Mouse (Mus musculus): ENCODE measurements around the gene Gm20219. TPM values are rescaled to one million over a fixed set of nuclear protein-coding genes. Genes with fewer than 3 reads are reported as not detected.

The Gm20219 gene
- total RNA-seq, 1 experiment, result 1.5 TPM

GRCm38 (mm10) chr17:56537912-56538311 is 16.3 kb downstream of the Gm20219 start:
- Histone ChIP-seq H3K9me3 (ENCODE audit: control insufficient read depth, insufficient read depth, low read depth, low read length) (no peaks in the 10 kb centered on the region), H3K36me3 (ENCODE audit: control insufficient read depth, insufficient read depth, low read length, poor library complexity, severe bottlenecking) (no peaks in the 10 kb centered on the region), H3K4me3 (ENCODE audit: insufficient read depth in 1 of 2, low read depth in 1 of 2, low read length in 2 of 2, poor library complexity in 1 of 2, severe bottlenecking in 1 of 2) (no peak overlapping the region), H3K27ac (ENCODE audit: insufficient read depth, low read depth, low read length, poor library complexity, severe bottlenecking) (no peak overlapping the region), H3K4me1 (ENCODE audit: control insufficient read depth in 2 of 2, insufficient read depth in 2 of 2, low read length in 2 of 2, poor library complexity in 1 of 2) (no peaks in the 10 kb centered on the region; a peak in 1 of 4 replicates), H3K9ac (ENCODE audit: insufficient read depth, low read depth, low read length, poor library complexity, severe bottlenecking) (no peak overlapping the region)
- TF ChIP-seq ZC3H11A (IDR thresholded peaks at IDR 0.05; ENCODE audit: borderline replicate concordance, low read depth, low read length) (no peak), ZNF384 (IDR thresholded peaks at IDR 0.05; ENCODE audit: low read depth, low read length) (no peak), HCFC1 (IDR thresholded peaks at IDR 0.05; ENCODE audit: borderline replicate concordance, insufficient read depth, low read length) (no peak), CHD2 (IDR thresholded peaks at IDR 0.05; ENCODE audit: low read depth, low read length) (no peak), MAFK (IDR thresholded peaks at IDR 0.05; ENCODE audit: insufficient read depth, low read depth, low read length) (no peak)
- no peak for DNase-seq (ENCODE audit: low read depth, low spot score)
- in situ Hi-C loops (cut with MboI; ENCODE audit: low sequenced_read_pairs in 2 of 2, unreplicated experiment in 2 of 2), result no loop called here

- DNase-seq (ENCODE audit: low read depth, low spot score), result no peak
- Histone ChIP-seq H3K4me3 (ENCODE audit: insufficient read depth in 1 of 2, low read depth in 1 of 2, low read length in 2 of 2, poor library complexity in 1 of 2, severe bottlenecking in 1 of 2) (no peak overlapping the region), H3K4me1 (ENCODE audit: control insufficient read depth in 2 of 2, insufficient read depth in 2 of 2, low read length in 2 of 2, poor library complexity in 1 of 2) (no peaks in the 10 kb centered on the region; a peak in 1 of 4 replicates), H3K9me3 (ENCODE audit: control insufficient read depth, insufficient read depth, low read depth, low read length) (no peaks in the 10 kb centered on the region), H3K36me3 (ENCODE audit: control insufficient read depth, insufficient read depth, low read length, poor library complexity, severe bottlenecking) (no peaks in the 10 kb centered on the region), H3K9ac (ENCODE audit: insufficient read depth, low read depth, low read length, poor library complexity, severe bottlenecking) (no peak overlapping the region), H3K27ac (ENCODE audit: insufficient read depth, low read depth, low read length, poor library complexity, severe bottlenecking) (no peak overlapping the region)
- TF ChIP-seq HCFC1 (IDR thresholded peaks at IDR 0.05; ENCODE audit: borderline replicate concordance, insufficient read depth, low read length) (no peak), ZNF384 (IDR thresholded peaks at IDR 0.05; ENCODE audit: low read depth, low read length) (no peak), CHD2 (IDR thresholded peaks at IDR 0.05; ENCODE audit: low read depth, low read length) (no peak)
- in situ Hi-C loops (cut with MboI; ENCODE audit: low sequenced_read_pairs in 2 of 2, unreplicated experiment in 2 of 2), result no loop called here
These were observed 17.3 kb downstream of the Gm20219 start for GRCm38 (mm10) chr17:56536874-56537273.

GRCm38 (mm10) chr17:56536192-56536591 is 18.0 kb downstream of the Gm20219 start:
- Histone ChIP-seq H3K36me3 (ENCODE audit: control insufficient read depth, insufficient read depth, low read length, poor library complexity, severe bottlenecking) (no peaks in the 10 kb centered on the region), H3K9me3 (ENCODE audit: control insufficient read depth, insufficient read depth, low read depth, low read length) (no peaks in the 10 kb centered on the region), H3K9ac (ENCODE audit: insufficient read depth, low read depth, low read length, poor library complexity, severe bottlenecking) (no peak overlapping the region), H3K4me1 (ENCODE audit: control insufficient read depth in 2 of 2, insufficient read depth in 2 of 2, low read length in 2 of 2, poor library complexity in 1 of 2) (no peaks in the 10 kb centered on the region; a peak in 1 of 4 replicates), H3K27ac (ENCODE audit: insufficient read depth, low read depth, low read length, poor library complexity, severe bottlenecking) (no peak overlapping the region), H3K4me3 (ENCODE audit: insufficient read depth in 1 of 2, low read depth in 1 of 2, low read length in 2 of 2, poor library complexity in 1 of 2, severe bottlenecking in 1 of 2) (no peak overlapping the region)
- DNase-seq (ENCODE audit: low read depth, low spot score), result no peak
- TF ChIP-seq MAFK (IDR thresholded peaks at IDR 0.05; ENCODE audit: insufficient read depth, low read depth, low read length), result no peak
- no peak for TF ChIP-seq ZNF384 (IDR thresholded peaks at IDR 0.05; ENCODE audit: low read depth, low read length)
- no peak for TF ChIP-seq CHD2 (IDR thresholded peaks at IDR 0.05; ENCODE audit: low read depth, low read length)
- no peak for TF ChIP-seq HCFC1 (IDR thresholded peaks at IDR 0.05; ENCODE audit: borderline replicate concordance, insufficient read depth, low read length)
- TF ChIP-seq ZC3H11A (IDR thresholded peaks at IDR 0.05; ENCODE audit: borderline replicate concordance, low read depth, low read length), result no peak
- in situ Hi-C loops (cut with MboI; ENCODE audit: low sequenced_read_pairs in 2 of 2, unreplicated experiment in 2 of 2), result no loop called here

DNA sequence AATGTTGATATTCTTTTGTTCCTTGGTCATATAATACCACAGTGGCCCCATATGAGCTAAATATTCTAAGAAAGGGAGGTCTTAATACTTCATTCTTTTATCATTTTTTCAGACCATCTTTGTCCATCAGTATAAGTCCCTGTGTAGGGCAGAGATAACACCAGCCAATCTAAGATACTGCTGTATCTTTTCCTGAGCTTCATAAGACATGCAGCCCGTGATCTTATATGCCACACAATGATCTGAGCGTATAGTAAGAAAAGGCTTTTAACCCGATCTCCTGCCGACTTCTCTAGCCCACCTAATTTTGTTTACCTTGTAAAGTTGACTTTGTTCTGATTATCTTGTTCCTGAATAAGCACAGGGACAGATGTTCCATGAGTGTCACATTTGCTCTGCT is 29.2 kb downstream of the Gm20219 start:
- Histone ChIP-seq H3K9me3 (ENCODE audit: control insufficient read depth, insufficient read depth, low read depth, low read length) (no peaks in the 10 kb centered on the region), H3K4me3 (ENCODE audit: insufficient read depth in 1 of 2, low read depth in 1 of 2, low read length in 2 of 2, poor library complexity in 1 of 2, severe bottlenecking in 1 of 2) (no peak overlapping the region), H3K4me1 (ENCODE audit: control insufficient read depth in 2 of 2, insufficient read depth in 2 of 2, low read length in 2 of 2, poor library complexity in 1 of 2) (no peaks in the 10 kb centered on the region), H3K36me3 (ENCODE audit: control insufficient read depth, insufficient read depth, low read length, poor library complexity, severe bottlenecking) (no peaks in the 10 kb centered on the region), H3K9ac (ENCODE audit: insufficient read depth, low read depth, low read length, poor library complexity, severe bottlenecking) (no peak overlapping the region), H3K27ac (ENCODE audit: insufficient read depth, low read depth, low read length, poor library complexity, severe bottlenecking) (no peak overlapping the region)
- in situ Hi-C loops (cut with MboI; ENCODE audit: low sequenced_read_pairs in 2 of 2, unreplicated experiment in 2 of 2), result no loop called here
- no peak for DNase-seq (ENCODE audit: low read depth, low spot score)
- TF ChIP-seq ZC3H11A (IDR thresholded peaks at IDR 0.05; ENCODE audit: borderline replicate concordance, low read depth, low read length), result no peak
- no peak for TF ChIP-seq ZNF384 (IDR thresholded peaks at IDR 0.05; ENCODE audit: low read depth, low read length)
- TF ChIP-seq MAFK (IDR thresholded peaks at IDR 0.05; ENCODE audit: insufficient read depth, low read depth, low read length), result no peak
- TF ChIP-seq HCFC1 (IDR thresholded peaks at IDR 0.05; ENCODE audit: borderline replicate concordance, insufficient read depth, low read length), result no peak
- no peak for TF ChIP-seq CHD2 (IDR thresholded peaks at IDR 0.05; ENCODE audit: low read depth, low read length)

GRCm38 (mm10) chr17:56522744-56523143 is 31.4 kb downstream of the Gm20219 start:
- DNase-seq (ENCODE audit: low read depth, low spot score), result no peak
- Histone ChIP-seq H3K4me3 (ENCODE audit: insufficient read depth in 1 of 2, low read depth in 1 of 2, low read length in 2 of 2, poor library complexity in 1 of 2, severe bottlenecking in 1 of 2) (no peak overlapping the region), H3K27ac (ENCODE audit: insufficient read depth, low read depth, low read length, poor library complexity, severe bottlenecking) (no peak overlapping the region), H3K9ac (ENCODE audit: insufficient read depth, low read depth, low read length, poor library complexity, severe bottlenecking) (no peak overlapping the region), H3K4me1 (ENCODE audit: control insufficient read depth in 2 of 2, insufficient read depth in 2 of 2, low read length in 2 of 2, poor library complexity in 1 of 2) (no peaks in the 10 kb centered on the region), H3K9me3 (ENCODE audit: control insufficient read depth, insufficient read depth, low read depth, low read length) (no peaks in the 10 kb centered on the region), H3K36me3 (ENCODE audit: control insufficient read depth, insufficient read depth, low read length, poor library complexity, severe bottlenecking) (no peaks in the 10 kb centered on the region)
- no peak for TF ChIP-seq ZNF384 (IDR thresholded peaks at IDR 0.05; ENCODE audit: low read depth, low read length)
- no peak for TF ChIP-seq ZC3H11A (IDR thresholded peaks at IDR 0.05; ENCODE audit: borderline replicate concordance, low read depth, low read length)
- no peak for TF ChIP-seq MAFK (IDR thresholded peaks at IDR 0.05; ENCODE audit: insufficient read depth, low read depth, low read length)
- in situ Hi-C loops (cut with MboI; ENCODE audit: low sequenced_read_pairs in 2 of 2, unreplicated experiment in 2 of 2), result no loop called here
